Mouse (Mus musculus) regulatory T cell (primary cell): ENCODE measurements around the gene Smdt1.

Experiments used
- in situ Hi-C: fragments of 300-600 bp; cut with MboI, MseI; formaldehyde crosslinking; loops from one replicate; pipeline ENCODE4 v1.15.1; 2025; ENCODE audit warnings: high pct_unique_total_duplicates

Smdt1 gene

DNA sequence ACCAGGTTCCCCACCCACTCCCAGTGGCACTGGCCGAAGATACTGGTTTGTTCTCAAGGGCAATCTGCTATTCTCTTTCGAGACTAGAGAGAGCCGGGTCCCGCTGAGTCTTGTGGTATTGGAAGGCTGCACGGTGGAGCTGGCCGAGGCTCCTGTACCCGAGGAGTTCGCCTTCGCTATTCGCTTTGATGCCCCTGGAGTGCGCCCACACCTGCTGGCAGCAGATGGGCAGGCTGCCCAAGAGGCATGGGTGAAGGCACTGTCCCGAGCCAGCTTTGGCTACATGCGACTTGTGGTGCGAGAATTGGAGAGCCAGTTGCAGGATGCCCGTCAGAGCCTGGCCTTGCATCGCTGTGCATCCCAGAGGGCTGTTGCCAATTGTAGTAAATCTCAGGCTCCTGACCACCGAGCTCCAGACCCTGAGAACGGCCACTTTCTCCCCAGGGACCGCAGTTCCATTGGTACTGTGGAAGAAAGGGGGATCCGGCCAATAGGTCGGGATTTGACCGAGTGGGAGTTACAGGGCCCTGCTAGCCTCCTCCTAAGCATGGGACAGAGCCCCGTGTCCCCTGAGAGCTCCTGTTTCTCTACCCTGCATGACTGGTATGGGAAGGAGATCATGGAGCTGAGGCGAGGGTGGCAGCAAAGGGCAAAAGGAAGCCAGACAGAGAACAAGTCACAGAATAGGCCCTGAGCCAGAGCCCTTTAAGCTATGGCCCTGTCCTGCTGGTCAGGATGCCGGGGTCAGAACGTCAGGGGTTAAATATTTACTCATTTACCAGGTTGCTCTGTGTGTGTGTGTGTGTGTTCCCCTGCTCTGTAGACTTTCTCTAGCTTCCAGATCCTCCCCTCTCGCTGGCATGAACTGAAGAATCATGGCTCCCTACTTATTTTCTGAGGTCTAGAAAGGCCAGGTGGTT is 4.9 kb downstream of the Smdt1 start:
- in situ Hi-C loops = no loop called here

DNA sequence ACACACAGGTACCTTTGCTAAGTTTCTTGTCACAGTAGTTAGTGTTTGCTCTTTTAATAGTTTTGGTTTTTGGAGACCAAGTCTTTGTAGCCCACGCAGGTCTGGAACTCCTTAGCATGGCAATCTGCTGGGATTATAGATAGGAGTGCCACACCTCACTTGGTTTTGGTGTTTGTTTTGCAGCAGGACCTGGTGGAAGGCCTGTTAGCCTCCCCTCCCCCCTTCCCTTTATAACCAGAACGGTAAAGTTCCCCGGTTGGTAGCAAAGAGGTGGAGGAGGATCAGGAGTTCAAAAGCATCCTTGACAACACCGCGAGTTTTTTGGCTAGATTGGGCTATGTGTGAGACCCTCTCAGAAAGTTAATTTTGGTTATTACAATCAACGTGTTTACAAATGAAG is 6.2 kb downstream of the Smdt1 start:
- in situ Hi-C loops = no loop called here

DNA sequence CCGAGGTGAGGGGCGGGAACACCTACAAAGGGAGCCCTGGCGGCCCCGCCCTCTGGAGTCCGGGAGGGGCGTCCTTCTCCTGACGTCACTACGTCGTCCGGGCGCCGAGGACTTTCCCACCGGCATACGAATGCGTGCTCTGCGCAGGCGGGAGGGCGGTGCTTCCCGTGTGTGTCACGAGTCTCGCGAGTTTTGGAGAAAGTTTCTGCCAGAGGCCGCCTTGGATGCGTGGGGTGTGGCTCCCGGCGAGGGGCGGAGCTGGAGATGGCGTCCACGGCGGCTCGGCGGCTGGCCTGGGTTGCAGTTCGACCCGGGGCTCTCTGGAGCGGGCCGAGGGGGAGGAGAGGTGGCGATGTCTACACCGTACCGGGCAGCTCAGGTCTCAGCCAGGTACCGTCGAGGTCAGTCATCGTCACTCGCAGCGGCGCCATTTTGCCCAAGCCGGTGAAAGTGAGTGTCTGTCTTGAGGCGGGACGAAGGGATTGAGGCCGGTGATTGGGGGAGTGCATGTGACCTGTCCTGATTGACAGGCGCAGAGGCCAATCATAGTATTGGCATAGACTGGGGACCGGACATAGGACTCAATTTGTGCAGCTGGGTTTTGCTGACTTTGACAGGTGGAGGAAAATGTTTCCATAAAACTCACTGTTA is 7.2 kb downstream of the Smdt1 start:
- in situ Hi-C loops = no loop called here

DNA sequence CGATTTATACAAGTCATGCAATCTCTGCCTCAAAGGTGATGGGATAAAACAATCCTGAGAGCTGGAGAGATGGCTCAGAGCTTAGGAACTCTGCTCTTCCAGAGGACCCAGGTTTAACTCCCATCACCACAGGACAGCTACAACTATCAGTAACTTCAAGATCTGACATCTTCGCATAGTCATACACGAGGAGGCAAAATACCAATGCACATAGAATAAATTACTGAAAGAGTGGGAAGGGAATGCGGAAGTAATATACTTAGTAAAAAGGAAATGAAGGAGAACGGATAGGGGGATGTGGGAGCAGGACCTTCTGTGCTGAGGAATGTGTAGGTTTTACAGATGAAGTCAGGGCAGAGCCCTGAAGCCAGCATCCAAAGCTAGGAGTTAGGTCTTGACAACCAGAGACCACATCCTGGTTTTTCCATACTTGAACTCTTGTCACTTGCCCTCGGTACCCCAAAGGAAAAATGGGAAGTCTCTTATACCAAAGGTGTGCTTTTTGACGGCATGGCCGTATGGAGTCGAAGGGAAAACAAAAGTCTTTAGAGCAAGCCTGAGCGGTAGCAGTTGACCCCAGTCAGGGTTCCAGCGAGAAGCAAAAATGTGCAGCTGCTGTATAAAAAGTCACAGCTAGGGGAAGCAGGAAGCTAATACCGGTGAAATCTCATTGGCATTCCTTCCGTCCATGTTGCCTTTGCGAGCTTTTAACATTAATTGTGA is 8.0 kb downstream of the Smdt1 start:
- in situ Hi-C loops = no loop called here

DNA sequence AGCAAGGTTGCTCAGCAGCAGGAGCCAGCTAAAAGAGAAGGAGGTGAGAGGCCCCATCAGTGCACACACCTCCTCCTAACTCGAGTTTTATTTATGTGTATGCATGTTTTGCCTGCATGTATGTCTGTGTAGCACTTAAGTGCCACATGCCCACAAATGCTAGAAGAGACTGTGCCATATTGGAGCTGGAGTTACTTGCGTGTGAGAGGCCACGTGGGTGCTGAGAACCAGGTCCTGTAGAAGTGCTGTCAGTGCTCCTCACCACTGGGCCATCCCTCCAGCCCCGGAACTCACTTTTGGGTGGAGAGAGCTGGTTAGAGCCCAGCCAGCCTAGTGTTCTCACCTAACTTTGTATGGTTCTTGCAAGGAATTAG is 8.5 kb downstream of the Smdt1 start:
- in situ Hi-C loops = no loop called here

DNA sequence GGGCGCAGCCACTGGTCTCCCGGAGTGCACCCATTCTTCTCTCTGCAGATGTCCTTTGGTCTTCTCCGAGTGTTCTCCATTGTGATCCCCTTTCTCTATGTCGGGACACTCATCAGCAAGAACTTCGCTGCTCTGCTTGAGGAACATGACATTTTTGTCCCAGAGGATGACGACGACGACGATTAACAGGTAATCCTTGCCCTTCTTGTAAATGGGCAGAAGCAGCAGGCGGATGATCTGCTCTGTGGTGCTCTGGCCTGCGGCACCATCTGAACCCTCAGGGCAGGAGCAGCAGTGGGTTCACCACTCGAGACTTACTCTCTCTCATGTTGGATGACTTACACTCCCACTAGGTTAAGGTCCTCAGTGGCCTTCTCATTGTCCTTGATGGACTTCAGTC is 9.1 kb downstream of the Smdt1 start:
- in situ Hi-C loops = no loop called here

DNA sequence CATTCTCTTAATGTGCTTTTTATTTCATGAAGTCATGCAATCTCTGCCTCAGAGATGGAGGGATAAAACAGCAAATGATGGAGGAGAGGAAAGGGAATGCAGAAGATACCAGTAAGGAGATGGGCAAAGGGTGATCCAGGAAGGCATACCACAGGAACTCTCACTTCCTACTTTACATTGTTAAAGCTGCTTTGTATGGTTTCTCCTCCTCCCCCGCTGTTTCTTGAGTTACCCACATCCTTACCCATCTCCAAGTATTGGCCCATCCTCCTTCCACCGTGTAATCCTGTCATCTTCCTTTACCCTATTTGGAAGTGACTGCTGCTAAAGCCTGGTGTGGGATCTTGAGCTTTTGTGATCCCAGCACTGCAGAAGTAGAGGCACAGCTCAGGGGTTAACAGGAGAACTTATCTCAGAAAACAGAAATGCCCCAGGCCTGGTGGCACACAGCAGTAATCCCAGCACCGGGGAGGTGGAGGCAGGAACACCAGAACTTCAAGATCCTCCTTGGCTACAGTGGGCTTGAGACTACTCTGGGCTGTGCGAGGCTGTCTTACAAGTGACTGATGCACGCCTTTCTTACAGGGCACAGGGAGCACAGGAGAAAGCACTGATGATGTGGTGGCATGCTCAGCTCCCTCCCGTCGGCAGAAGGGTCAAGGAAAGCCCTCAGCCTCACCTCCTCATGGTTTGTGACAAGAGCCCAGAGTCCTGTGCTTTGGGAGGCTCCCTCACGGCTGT is 9.7 kb downstream of the Smdt1 start:
- in situ Hi-C loops = no loop called here

DNA sequence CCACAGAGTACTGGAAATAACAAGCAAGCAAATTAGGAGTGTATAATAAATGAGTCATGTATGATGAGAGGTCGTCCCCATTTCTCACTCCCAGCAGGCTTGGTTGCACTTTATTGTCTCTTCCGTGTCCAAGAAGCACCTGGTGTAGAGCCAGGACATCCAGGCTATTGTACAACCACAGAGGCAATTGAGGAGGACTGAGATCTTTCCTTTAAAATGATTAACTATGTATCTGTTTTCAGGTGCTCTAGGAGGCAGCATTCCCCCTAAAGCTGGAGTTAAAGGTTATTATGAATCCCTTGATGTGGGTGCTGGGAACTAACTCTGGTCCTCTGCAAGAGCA is 10.2 kb downstream of the Smdt1 start:
- in situ Hi-C loops = no loop called here

DNA sequence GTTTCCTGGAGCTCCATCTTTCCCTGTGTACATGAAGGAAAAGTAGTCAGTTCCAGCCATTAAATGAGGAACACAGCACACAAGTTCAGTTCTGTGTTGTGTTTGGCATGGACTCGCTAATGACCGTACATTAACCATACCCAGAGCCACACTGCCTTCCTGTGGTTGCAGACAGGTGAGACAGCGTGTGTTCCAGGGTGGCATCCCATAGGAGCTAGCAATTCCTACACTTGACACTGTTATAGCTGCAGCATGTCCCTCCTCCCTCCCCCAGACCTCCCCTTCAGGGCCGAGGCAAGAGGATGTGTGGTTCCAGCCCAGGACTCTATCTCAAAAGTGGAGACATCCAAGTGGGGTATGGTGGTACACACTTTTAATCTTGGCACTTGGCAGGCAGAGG is 11.6 kb downstream of the Smdt1 start:
- in situ Hi-C loops = loop anchor here (25.0 kb wide), 1 partner anchor 1162 kb away; the partner anchor contains the start of gene Ttll1

DNA sequence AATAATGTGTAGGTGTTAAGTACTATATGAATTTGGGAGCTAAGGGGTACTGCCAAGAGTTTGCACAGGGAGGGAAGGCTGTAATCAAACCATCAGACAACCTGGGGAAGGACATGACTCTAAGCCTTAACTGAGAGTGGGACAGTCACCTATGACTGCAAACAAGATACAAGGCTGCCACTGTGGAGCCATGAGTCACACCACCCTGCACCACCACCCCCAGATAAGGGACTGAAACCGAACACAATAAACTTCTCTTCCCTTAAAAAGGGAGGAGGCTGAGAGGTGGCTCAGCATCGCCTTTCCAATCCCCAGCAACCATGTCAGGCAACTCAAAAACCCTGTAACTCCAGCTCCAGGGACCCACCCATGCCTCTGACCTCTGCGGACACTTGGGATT is 12.7 kb downstream of the Smdt1 start:
- in situ Hi-C loops = loop anchor here (25.0 kb wide), 1 partner anchor 1161 kb away; the partner anchor contains the start of gene Ttll1

DNA sequence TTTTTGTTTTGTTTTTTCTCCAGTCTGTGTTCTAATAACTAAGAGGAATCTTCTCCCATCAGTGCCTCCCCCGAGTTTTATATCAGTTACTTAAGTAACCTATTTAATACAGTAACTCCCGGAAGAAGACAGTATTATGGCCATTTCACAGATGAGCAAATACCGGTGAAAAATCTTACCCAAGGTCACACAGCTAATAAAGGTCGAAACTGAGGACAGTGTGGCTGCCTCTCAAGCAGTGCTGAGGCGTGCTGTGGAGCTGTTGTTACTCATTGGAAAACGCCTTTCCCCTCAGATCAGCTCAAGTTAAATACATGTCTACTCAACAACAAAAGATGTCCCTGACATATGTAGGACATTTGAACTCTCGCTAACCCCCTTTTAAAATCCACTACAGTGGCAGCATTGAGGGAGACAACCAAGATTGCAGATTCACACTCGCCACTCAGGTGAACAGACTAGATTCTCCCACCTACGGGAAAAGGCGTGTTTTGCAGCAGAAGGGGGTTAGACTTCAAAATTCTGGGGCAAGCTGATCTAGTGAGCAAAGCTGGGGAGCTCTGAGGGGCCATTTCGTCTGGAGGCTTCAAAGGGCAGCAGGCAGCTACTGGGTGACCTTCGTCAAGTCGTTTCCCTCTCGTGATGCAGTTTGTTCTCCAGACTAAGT is 14.5 kb downstream of the Smdt1 start:
- in situ Hi-C loops = loop anchor here (25.0 kb wide), 1 partner anchor 1159 kb away; the partner anchor contains the start of gene Ttll1

DNA sequence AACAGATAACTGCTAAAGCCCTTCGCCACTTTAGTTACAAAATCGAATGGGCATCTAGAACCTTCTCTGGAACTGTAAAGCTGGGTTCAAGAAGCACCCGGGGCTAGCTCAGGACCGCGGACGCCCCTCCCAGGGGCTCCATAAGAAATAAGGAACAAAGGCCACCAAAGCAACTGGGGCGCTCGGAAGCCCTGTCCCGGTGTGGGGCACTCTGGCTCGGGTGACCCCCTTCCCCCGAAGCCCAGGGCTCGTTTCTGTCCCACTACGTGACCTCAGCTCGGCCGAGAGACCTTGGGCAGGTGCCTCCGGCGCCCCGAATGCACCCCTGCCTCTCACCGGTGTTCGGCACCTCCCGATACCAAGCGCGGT is 15.0 kb downstream of the Smdt1 start:
- in situ Hi-C loops = loop anchor here (25.0 kb wide), 1 partner anchor 1159 kb away; the partner anchor contains the start of gene Ttll1

DNA sequence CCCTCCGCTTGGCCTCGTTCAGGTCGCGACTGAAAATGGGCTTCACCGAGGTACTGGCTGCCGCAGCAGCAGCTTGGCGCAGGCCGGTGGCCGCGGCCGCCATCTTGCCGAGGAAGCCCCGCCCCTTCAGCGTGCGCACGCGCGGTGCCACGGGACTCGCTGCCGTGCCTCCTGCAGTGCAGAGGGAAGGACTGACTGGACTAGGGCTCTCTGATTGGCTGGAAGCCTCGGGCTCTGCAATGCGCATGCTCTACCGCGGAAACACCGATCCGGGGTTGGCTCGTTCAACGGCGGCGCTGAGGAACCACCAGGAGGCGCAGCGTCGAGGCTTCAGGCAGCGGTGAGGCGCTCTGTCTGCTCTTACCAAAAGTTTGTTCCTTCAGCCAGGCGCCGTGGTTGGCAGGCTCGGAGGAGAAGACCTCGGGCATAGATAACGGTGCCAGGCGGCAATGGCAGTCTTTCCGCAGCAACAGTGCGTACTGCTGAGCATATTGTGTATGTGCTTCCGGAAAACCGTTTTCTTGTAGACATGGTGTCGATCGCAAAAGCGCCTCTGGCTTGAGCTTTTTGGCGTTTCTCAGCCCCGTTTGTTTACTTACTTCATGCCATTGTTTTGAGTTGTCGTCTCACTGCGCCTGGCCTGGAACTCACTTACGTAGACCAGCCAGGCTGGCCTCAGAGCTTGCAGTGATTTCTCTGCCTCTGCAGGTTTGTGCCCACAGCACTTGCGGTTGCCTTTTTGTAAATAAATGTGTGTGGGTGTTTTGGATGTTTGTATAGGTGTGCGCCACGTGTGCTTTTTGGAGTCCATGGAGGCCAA is 15.6 kb downstream of the Smdt1 start, which contains the start of gene Ndufa6:
Gene Ndufa6, minus strand, starts transcription at position 197 of the 820 bp plus-strand sequence.
- in situ Hi-C loops = loop anchor here (25.0 kb wide), 1 partner anchor 1158 kb away; the partner anchor contains the start of gene Ttll1

DNA sequence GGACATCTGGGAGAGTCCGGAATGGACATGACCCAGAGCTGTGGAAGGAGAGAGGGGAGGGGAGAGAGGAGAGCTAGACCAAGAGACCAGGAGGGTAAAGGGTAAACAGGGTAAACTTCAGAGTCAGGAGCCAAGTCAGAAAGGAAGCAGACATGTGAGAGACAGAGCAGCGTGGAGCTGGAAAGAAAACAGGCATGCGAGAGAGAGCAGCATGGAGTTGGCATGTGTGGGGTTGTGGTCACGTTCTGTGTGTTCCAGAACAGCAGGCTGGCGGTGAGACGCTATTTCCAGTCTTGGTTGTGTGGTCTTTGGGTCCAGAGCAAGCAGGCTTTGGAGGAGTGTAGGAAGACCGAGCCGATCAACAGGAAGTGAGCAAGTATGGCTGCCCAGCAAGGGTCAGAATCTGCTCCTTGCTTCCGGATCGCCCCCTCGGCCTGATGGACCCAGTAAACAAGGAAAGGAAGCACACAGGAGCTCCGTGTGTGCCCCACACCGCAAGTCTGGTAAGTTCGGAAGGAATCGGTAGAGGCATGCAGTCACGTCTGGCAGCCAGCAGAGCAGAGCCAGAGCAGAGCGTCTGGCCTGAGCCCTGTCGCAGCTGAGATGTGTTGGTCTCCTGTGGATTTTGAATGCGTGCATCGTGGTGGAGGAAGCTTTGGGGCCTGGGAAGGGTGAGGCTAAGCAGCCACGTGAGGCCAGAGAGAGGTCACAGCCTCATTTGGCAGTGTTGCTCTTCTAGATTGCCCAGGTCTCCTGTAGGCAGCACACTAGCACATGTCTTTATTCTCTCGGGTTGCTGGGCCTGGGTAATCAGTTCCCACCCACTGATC is 19.9 kb downstream of the Smdt1 start:
- in situ Hi-C loops = loop anchor here (25.0 kb wide), 1 partner anchor 1154 kb away; the partner anchor contains the start of gene Ttll1

DNA sequence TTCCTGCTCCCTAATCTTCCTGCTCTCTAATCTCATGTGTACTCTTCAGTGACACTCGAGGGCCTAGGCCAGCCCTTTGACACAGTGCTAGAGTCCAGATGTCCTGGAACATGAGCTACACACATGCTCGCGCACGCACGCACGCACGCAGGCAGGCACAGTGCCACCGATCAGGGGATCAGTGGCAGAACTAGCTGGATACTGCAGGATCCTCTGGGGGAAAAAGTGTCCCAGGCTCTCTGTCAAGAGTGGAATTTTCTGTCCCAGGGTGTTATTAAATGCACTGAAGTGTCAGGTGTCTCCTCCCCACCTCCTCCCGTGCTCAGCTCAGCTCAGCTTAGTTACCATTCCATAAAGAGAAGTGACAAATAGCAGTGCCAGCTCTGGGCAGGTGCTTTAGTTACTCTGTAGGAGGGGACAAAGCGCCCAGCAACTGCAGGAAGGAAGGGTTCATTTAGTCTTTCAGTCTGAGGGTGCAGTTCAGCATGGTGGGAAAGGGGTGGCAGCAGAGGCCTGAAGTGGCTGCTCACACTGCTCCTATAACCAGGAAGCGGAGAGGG is 22.8 kb downstream of the Smdt1 start:
- in situ Hi-C loops = loop anchor here (25.0 kb wide), 1 partner anchor 1151 kb away; the partner anchor contains the start of gene Ttll1

DNA sequence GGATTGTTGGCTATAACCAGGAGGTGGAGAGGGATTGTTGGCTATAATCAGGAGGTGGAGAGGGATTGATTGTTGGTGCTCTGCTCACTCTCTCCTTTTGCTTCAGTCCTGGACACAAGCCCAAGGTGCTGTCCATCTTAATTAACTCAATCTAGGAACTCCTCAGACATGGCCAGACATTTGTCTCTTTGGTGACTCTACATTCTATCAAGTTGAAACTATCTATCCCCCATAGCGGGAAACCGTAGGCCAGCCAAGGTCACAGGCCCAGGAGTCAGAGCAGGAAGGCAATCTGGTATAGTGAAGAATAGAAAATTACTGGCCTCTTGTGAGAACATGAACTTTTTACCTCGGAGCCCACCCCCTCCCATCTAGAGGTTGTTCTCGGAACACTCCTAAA is 23.5 kb downstream of the Smdt1 start:
- in situ Hi-C loops = loop anchor here (25.0 kb wide), 1 partner anchor 1150 kb away; the partner anchor contains the start of gene Ttll1

DNA sequence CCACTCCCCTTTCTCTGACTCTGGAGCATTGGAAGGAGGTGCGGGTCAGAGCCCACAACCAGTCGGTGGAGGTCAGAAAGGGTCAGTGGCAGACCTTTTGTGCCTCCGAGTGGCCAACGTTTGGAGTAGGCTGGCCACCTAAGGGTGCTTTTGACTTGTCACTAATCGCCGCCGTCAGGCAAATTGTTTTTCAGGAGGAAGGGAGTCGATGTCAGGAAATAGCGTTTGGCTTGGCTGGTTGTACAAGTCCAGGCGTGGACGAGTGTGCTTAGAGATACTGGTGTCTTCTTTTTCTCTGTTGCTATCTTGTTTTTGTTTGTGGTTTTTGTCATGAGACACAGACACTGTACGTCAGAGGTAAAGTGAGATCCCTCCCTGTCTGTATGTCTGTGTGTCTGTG is 25.0 kb downstream of the Smdt1 start:
- in situ Hi-C loops = loop anchor here (25.0 kb wide), 1 partner anchor 1148 kb away; the partner anchor contains the start of gene Ttll1

DNA sequence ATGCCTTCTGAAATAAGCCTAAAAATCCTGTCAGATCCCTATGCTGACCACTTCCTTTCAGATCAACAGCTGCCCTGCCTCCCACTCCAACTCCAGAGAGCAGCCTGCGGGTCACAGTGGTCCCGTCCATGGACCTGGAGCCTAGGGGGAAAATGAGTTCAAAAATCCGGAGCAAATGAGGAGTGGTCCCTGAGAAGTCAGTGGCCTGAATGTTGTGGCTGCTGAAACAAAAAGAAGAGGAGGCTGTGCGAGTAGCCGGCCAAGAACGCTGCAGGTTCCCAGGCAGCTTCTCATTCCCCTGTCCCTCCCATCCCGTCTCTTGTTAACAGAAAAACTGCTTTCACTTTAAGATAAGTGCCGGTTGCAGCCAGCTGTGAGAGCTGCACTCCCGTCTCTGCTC is 25.8 kb downstream of the Smdt1 start:
- in situ Hi-C loops = loop anchor here (25.0 kb wide), 1 partner anchor 1148 kb away; the partner anchor contains the start of gene Ttll1
